Mouse (Mus musculus): ENCODE results near the gene Prr14. TPM values are rescaled to one million over a fixed set of nuclear protein-coding genes. Genes with fewer than 3 reads are reported as not detected.
"Not testable (repeated sequence)": the region's sequence is repeated elsewhere in the genome, so short reads cannot be mapped to it uniquely, and the experiment has no call there.

Gene Prr14
- polyA plus RNA-seq, 1 experiment from 2014 or later: 47.4 TPM

DNA sequence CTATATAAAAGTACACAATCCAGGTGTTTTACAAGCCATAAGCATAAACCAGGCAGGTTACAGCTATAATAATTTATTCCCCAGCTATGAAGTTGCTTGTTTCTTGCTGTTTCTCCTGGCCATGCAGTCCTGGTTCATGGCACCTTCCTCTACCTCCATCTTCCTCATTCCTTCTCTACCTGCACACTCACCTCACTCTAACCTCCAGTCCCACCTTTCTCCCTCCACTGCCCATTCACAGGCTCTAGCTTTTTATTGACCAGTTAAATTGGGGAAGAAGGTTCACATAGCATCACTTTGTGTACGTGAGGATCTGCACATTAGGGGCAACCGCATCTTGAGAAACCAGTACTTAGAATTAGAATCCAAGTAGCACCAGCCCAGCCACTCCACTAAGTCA, 6.4 kb upstream of the Prr14 start:
- H3K4me1 ChIP-seq: peaks cover 38% of the 10 kb centered on the region

DNA sequence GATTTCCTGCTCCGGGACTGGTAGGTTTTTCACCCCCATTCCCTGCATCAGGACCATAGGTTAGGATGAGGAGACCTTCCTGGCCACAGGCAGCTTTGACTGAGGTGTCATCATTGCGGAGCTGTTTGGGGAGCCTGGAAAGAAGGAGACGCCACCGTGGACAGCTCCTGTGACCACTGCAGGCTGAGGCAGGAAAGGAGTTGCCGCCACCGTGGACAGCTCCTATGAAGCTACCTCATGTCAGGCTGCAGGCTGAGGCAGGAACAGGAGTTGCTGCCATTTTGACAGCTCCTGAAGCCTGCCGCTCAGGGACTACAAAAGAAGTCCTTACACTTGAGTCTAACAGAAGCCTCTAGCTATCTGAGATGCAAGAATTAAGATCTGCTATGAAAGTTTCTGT, 4.5 kb upstream of the Prr14 start:
- peaks cover 9% of the 10 kb centered on the region; the same call in 1 of the 2 replicates for H3K9me3 ChIP-seq (replicated peaks)
- H3K4me2 ChIP-seq: no peak overlapping the region
- H3K9ac ChIP-seq: no peak overlapping the region
- H3K4me3 ChIP-seq (replicated peaks): no peak overlapping the region
- no peak overlapping the region for H3K27ac ChIP-seq
- H3K4me1 ChIP-seq: peaks cover 31% of the 10 kb centered on the region
- WGBS: 88% methylated on average over 7 of the region's 7 CpGs
- H3K27me3 ChIP-seq: no peaks in the 10 kb centered on the region
- H3K36me3 ChIP-seq: peaks cover 63% of the 10 kb centered on the region
- ATAC-seq (replicated peaks; ENCODE audit: low FRiP score): no peak

More for the DNA sequence above, 6.4 kb upstream of the Prr14 start:
- no peak for ATAC-seq (replicated peaks; ENCODE audit: low FRiP score)
- no peaks in the 10 kb centered on the region for H3K27me3 ChIP-seq
- no peak overlapping the region for H3K27ac ChIP-seq
- WGBS: 92% methylated on average over 2 of the region's 2 CpGs
- peaks cover 52% of the 10 kb centered on the region for H3K36me3 ChIP-seq
- H3K4me3 ChIP-seq (replicated peaks): no peak overlapping the region
- H3K4me2 ChIP-seq: no peak overlapping the region
- H3K9me3 ChIP-seq (replicated peaks): peaks cover 9% of the 10 kb centered on the region; the same call in 1 of the 2 replicates
- H3K9ac ChIP-seq: no peak overlapping the region

DNA sequence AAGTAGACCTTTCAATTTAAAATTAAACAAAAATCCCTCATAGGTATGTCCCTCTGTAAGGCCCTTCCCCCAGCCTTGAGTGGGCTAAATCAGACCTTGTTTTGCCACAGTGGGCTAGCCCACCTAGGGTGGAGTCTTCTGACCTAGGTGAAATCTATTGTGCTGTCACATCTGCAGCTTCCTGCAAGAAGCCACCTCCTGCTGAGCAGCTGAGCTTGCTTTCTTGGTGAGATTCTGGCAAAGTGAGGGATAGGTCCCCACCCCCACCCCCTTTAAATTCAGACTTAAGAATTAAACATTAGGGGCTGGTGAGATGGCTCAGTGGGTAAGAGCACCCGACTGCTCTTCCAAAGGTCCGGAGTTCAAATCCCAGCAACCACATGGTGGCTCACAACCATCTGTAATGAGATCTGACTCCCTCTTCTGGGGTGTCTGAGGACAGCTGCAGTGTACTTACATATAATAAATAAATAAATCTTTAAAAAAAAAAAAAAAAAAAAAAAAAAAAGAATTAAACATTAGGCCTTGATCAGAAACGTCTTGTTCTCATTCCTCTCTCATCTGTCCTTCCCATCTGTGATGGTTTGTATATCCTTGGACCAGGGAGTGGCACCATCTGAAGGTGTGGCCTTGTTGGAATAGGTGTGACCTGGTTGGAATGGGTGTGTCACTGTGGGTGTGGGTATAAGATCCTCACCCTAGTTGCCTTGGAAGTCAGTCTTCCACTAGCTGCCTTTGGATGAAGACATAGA, 864 bp upstream of the Prr14 start:
- not testable (repeated sequence) for ATAC-seq (replicated peaks; ENCODE audit: low FRiP score); H3K4me3 ChIP-seq (replicated peaks); H3K9me3 ChIP-seq (replicated peaks); H3K4me1 ChIP-seq; H3K4me2 ChIP-seq; H3K27me3 ChIP-seq; H3K27ac ChIP-seq; H3K9ac ChIP-seq
- H3K36me3 ChIP-seq: peaks cover 76% of the 10 kb centered on the region
- WGBS: 83% methylated on average over 3 of the region's 3 CpGs

DNA sequence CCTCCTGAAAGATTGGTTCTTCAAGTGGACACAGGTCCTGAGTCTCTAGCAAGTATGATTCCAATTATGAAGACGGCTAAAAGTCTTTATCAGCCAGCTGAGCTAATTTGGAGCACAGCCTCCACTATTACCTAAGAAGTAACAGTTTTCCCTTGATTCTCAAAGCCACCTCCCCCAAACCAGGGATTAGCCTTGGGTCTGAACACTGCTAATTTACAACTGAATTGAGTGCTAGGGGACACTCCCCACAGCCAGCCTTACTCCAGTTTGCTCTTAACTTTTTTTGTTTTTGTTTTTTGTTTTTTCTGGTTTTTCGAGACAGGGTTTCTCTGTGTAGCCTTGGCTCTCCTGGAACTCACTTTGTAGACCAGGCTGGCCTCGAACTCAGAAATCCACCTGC, 5.8 kb downstream of the Prr14 start:
- Histone ChIP-seq H3K4me2 (no peak overlapping the region), H3K9ac (no peak overlapping the region), H3K4me3 (replicated peaks) (no peak overlapping the region), H3K9me3 (replicated peaks) (0 out of 2 replicates have a peak, but pooled peaks cover 3% of the 10 kb centered on the region), H3K36me3 (peaks cover 76% of the 10 kb centered on the region), H3K4me1 (peaks cover 10% of the 10 kb centered on the region; the same call in 1 of the 2 replicates), H3K27me3 (no peaks in the 10 kb centered on the region), H3K27ac (no peak overlapping the region)
- 92% methylated on average over 3 of the region's 3 CpGs for WGBS
- no peak for ATAC-seq (replicated peaks; ENCODE audit: low FRiP score)

DNA sequence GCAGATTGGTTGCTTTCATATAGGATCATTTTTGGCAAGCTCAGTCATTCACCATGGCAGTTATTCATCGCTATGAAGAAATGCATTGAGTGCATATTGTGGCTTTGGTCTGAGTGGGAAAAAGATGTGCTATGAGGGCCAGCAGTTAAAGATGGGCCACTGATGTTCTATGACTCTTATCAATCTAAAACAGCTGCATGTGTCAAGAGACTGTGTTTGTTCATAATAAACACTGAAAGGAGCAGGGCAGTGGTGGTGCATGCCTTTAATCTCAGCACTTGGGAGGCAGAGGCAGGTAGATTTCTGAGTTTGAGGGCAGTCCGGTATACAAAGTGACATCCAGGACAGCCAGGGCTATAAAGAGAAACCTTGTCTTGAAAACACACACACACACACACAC, 6.3 kb downstream of the Prr14 start:
- H3K9ac ChIP-seq; H3K27me3 ChIP-seq; H3K4me2 ChIP-seq; H3K9me3 ChIP-seq (replicated peaks); ATAC-seq (replicated peaks; ENCODE audit: low FRiP score); H3K27ac ChIP-seq; H3K4me3 ChIP-seq (replicated peaks): not testable (repeated sequence)
- Histone ChIP-seq H3K36me3 (peaks cover 71% of the 10 kb centered on the region), H3K4me1 (peaks cover 10% of the 10 kb centered on the region; the same call in 1 of the 2 replicates)
- WGBS: 98% methylated on average over 2 of the region's 2 CpGs

DNA sequence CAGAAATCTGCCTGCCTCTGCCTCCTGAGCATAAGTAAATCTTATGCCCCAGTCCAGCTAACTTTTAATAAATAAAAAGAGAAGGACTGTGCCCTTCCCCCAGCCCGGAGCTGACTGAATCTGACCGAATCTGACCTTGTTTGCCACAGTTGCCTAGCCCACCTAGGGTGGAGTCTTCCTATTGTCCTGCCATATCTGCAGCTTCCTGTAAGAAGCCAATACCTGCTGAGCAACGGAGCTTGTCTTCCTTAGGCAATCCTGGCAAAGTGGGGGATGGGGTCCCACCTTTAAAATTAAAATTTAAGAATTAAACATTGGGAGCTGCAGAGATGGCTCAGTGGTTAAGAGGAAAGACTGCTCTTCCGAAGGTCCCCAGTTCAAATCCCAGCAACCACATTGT, 7.2 kb downstream of the Prr14 start:
- Histone ChIP-seq H3K36me3 (peaks cover 62% of the 10 kb centered on the region), H3K9ac (no peak overlapping the region), H3K9me3 (replicated peaks) (0 out of 2 replicates have a peak, but pooled peaks cover 3% of the 10 kb centered on the region), H3K27me3 (no peaks in the 10 kb centered on the region), H3K27ac (no peak overlapping the region), H3K4me2 (no peak overlapping the region), H3K4me1 (peaks cover 10% of the 10 kb centered on the region; the same call in 1 of the 2 replicates), H3K4me3 (replicated peaks) (no peak overlapping the region)
- WGBS: 93% methylated on average over 4 of the region's 4 CpGs
- ATAC-seq (replicated peaks; ENCODE audit: low FRiP score): no peak

DNA sequence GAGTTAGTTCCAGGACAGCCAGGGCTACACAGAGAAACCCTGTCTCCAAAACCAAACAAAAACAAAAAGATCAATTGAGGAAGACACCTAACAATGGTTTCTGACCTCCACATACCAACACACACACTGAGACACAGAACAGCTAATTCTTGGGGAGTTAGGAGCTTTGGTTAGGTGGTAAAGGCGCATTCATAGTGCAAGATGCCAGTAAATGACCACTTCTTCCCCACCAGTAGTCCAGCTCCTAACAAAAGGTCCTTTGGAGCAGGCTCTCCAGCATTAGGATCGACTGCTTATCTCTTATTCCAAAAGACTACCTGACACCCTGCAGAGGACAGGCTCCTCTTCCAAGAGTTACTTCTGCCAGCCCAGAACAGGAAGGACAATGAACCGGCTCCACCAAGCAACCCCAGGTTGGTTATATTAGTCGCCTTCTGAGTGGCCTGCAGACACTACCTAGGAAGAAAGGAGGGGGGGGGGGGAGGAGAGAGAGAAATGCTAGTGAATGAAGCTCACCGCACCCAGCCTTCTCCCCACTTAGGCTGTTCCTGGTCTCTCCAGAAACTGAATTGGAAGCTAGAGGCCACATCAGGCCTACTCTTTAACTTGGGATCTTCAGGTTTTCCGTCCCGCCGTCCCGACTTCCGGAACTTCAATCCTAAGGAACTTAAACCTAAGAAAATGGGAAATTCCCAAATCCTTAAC, 10.8 kb downstream of the Prr14 start:
- 7% methylated on average over 10 of the region's 10 CpGs for WGBS

DNA sequence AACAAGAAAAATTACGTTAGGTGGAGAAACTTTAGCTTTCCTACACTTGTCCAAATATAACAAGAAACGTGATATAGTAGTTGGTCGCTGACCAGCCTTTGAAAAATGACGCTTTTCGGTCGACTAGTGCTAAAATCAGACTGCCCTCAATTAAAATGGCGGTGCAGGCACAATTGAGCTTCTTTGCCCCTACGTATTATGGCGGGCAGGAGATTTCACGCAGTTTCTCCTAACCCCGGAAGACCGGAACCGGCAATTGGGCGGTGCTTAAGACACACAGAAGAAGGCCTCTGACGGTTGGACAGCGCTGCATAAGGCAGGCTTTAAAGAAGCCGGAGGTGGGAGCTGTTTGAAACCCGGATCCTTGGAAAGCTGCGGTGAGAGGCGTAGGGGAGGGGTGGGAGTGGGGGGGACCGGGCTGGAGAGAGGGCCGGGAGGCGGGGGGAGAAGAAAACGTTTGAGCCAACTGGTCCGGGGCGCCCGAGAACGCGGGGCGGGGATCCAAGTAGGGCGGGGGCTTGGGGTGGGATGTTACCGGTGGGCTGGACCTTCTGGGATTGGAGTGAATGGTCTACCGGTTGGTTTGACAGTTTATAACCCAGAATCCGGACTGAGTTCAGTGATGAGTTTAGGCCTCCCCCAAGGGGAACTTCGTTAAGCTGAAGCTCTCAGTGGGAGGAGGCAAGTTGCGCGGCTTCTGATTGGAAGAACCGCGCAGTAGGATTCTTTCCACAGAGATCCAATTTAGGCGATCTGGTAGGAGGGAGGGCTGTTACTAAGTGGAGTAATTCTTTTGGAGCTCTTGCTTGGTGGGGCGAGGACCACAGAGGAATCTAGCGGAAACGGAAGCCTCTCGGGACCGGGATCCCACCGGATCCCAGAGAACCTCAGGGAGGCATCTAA, 11.6 kb downstream of the Prr14 start:
- Histone ChIP-seq H3K27ac (peak overlapping the region; percentile 98), H3K4me1 (peaks cover 25% of the 10 kb centered on the region), H3K4me2 (peak overlapping the region; percentile 89), H3K4me3 (replicated peaks) (peak overlapping the region; percentile 66), H3K9me3 (replicated peaks) (0 out of 2 replicates have a peak, but pooled peaks cover 3% of the 10 kb centered on the region), H3K27me3 (no peaks in the 10 kb centered on the region), H3K9ac (peak overlapping the region; percentile 77), H3K36me3 (peaks cover 56% of the 10 kb centered on the region)
- under 1% methylated on average over 46 of the region's 46 CpGs for WGBS
- peak; percentile 93 for ATAC-seq (replicated peaks; ENCODE audit: low FRiP score)

More for the DNA sequence above, 10.8 kb downstream of the Prr14 start:
- H3K4me2 ChIP-seq: peak overlapping the region; percentile 89
- peak overlapping the region; percentile 66 for H3K4me3 ChIP-seq (replicated peaks)
- ATAC-seq (replicated peaks; ENCODE audit: low FRiP score): peak; percentile 41; the same call in 1 of the 2 replicates
- H3K9me3 ChIP-seq (replicated peaks): 0 out of 2 replicates have a peak, but pooled peaks cover 3% of the 10 kb centered on the region
- H3K4me1 ChIP-seq: peaks cover 25% of the 10 kb centered on the region
- H3K36me3 ChIP-seq: peaks cover 56% of the 10 kb centered on the region
- peak overlapping the region; percentile 58 for H3K9ac ChIP-seq
- H3K27ac ChIP-seq: peak overlapping the region; percentile 98
- no peaks in the 10 kb centered on the region for H3K27me3 ChIP-seq

DNA sequence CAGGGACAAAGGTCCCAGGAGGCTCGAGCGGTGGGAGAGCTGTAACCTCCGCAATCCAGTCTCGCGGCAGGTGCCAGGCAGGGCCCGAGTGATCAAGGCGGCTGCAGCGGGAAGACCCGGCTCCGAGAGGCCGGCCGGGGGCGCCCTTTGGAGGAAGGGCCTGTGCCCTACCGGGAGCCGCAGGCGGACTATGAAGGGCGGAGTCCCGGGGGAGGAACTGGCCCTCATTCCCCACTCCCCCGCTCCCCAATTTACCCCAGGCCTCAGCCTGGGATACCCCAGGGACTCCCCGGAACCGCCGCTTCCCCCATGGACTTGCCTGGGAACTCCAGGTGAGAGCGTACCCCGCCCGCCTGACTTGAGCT, 12.2 kb downstream of the Prr14 start:
- peak; percentile 20 for ATAC-seq (replicated peaks; ENCODE audit: low FRiP score)

DNA sequence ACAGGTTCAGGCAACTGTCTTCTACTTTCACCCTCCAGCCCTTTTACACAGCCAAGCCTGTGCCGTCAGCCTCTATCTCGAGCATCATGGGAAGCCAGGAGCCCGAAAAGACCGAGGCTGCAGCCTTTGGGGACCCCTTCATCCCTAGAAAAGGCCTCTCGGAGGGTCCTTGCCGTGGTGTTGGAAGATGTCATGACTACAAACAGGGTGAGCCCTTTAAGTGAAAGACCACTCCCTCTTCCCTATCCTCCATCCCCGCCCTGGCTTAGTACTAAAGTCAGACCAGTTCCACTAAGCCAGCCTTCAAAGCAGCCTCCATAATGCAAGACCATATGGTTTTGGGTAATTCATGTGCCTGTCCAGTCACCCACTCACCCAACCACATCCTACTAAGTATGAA, 12.6 kb downstream of the Prr14 start:
- no peak for ATAC-seq (replicated peaks; ENCODE audit: low FRiP score)
- peaks cover 56% of the 10 kb centered on the region for H3K36me3 ChIP-seq
- peak overlapping the region; percentile 77 for H3K9ac ChIP-seq
- H3K4me2 ChIP-seq: peak overlapping the region; percentile 89
- H3K9me3 ChIP-seq (replicated peaks): 0 out of 2 replicates have a peak, but pooled peaks cover 3% of the 10 kb centered on the region
- no peaks in the 10 kb centered on the region for H3K27me3 ChIP-seq
- peak overlapping the region; percentile 98 for H3K27ac ChIP-seq
- H3K4me1 ChIP-seq: peaks cover 29% of the 10 kb centered on the region
- H3K4me3 ChIP-seq (replicated peaks): peak overlapping the region; percentile 66
- 3% methylated on average over 7 of the region's 7 CpGs for WGBS

More for the DNA sequence above, 12.2 kb downstream of the Prr14 start:
- Histone ChIP-seq H3K36me3 (peaks cover 56% of the 10 kb centered on the region), H3K4me1 (peaks cover 25% of the 10 kb centered on the region), H3K27me3 (no peaks in the 10 kb centered on the region), H3K9me3 (replicated peaks) (0 out of 2 replicates have a peak, but pooled peaks cover 3% of the 10 kb centered on the region), H3K9ac (peak overlapping the region; percentile 77), H3K27ac (peak overlapping the region; percentile 98), H3K4me3 (replicated peaks) (peak overlapping the region; percentile 66), H3K4me2 (peak overlapping the region; percentile 89)
- 0% methylated on average over 24 of the region's 25 CpGs for WGBS

DNA sequence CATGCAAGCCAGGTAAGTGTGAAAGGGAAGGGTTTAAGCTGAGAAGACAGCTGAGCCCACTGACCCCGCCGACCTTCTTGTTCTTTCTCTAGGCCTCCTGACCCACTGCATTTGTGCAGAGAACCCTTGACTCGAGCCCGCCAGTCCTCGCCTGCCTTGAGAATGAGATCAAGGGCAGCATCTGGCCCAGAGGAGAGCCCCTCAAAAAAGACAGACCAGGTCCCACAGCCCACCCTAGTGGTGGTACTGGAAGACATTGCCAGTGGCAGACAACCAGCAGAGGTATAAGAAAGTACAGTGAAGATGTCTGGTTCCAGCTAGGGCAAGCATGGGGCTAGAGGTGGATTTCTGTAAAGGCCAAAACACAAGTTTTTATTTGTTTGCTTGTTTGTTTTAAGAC, 14.3 kb downstream of the Prr14 start:
- no peak overlapping the region for H3K4me3 ChIP-seq (replicated peaks)
- ATAC-seq (replicated peaks; ENCODE audit: low FRiP score): no peak
- WGBS: 84% methylated on average over 5 of the region's 5 CpGs
- H3K4me1 ChIP-seq: peaks cover 33% of the 10 kb centered on the region
- H3K27ac ChIP-seq: no peak overlapping the region
- no peak overlapping the region for H3K4me2 ChIP-seq
- no peaks in the 10 kb centered on the region for H3K9me3 ChIP-seq (replicated peaks)
- peaks cover 42% of the 10 kb centered on the region for H3K36me3 ChIP-seq
- H3K9ac ChIP-seq: no peak overlapping the region
- no peaks in the 10 kb centered on the region for H3K27me3 ChIP-seq
